Mouse (Mus musculus): Measurements from ENCODE around the gene Tst. TPM values are rescaled to one million over a fixed set of nuclear protein-coding genes. Genes with fewer than 3 reads are reported as not detected.
A peak's percentile ranks its signal among the peaks of the same experiment; 100 is the strongest.

Gene Tst
- polyA plus RNA-seq, 1 experiment from 2014 or later: 17.0 TPM

DNA sequence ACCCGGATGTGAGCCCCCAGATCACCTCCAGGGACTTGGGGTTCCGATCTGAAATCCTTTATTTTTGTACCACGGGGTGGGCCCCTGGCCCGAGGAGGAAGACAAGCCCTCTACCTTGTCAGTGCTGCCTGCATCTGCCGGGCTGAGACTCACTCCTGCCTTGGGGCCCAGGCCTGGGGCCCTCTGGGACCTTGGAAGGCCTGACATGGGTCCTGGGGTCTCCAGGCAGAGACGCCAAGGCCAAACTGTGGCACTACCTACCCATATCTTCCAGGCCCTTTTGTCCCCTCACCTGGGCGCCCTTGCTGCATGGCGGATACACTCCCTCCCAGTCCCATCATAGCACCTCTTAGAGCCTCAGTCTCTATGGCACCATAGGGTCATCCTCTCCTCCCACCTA, 32.8 kb upstream of the Tst start:
- Histone ChIP-seq H3K9me3 (no peaks in the 10 kb centered on the region), H3K27ac (no peak overlapping the region), H3K9ac (peak overlapping the region; percentile 51; the same call in 1 of the 2 replicates), H3K4me3 (no peak overlapping the region), H3K4me1 (replicated peaks) (peaks cover 63% of the 10 kb centered on the region), H3K4me2 (no peak overlapping the region), H3K36me3 (peaks cover 33% of the 10 kb centered on the region), H3K27me3 (0 out of 2 replicates have a peak, but pooled peaks cover 10% of the 10 kb centered on the region)
- WGBS: 53% methylated on average over 8 of the region's 8 CpGs
- ATAC-seq (ENCODE audit: low FRiP score): no peak

DNA sequence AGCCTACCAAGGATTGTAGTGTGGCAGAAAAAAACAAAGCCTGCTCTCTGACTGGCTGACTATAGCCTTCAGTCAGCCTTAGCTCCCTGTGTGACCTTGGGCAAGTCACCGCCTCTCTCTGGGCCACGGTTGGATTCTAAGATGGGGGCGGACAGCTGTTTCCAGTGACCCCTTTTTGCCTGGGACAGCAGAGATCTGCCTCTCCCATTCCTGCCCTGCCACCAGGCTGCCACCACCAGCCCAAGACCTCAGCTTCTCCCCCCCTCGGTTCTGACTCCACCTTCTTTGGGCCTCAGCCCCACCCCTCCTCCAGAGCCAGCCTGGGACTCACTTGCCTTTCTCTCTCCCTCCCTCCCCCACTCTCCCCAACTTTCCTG, 32.3 kb upstream of the Tst start:
- H3K9ac ChIP-seq: no peak overlapping the region
- H3K4me1 ChIP-seq (replicated peaks): peaks cover 60% of the 10 kb centered on the region
- no peak overlapping the region for H3K27ac ChIP-seq
- H3K27me3 ChIP-seq: 0 out of 2 replicates have a peak, but pooled peaks cover 10% of the 10 kb centered on the region
- no peaks in the 10 kb centered on the region for H3K9me3 ChIP-seq
- ATAC-seq (ENCODE audit: low FRiP score): no peak
- no peak overlapping the region for H3K4me3 ChIP-seq
- WGBS: 44% methylated on average over 4 of the region's 4 CpGs
- H3K4me2 ChIP-seq: no peak overlapping the region
- peaks cover 38% of the 10 kb centered on the region for H3K36me3 ChIP-seq

DNA sequence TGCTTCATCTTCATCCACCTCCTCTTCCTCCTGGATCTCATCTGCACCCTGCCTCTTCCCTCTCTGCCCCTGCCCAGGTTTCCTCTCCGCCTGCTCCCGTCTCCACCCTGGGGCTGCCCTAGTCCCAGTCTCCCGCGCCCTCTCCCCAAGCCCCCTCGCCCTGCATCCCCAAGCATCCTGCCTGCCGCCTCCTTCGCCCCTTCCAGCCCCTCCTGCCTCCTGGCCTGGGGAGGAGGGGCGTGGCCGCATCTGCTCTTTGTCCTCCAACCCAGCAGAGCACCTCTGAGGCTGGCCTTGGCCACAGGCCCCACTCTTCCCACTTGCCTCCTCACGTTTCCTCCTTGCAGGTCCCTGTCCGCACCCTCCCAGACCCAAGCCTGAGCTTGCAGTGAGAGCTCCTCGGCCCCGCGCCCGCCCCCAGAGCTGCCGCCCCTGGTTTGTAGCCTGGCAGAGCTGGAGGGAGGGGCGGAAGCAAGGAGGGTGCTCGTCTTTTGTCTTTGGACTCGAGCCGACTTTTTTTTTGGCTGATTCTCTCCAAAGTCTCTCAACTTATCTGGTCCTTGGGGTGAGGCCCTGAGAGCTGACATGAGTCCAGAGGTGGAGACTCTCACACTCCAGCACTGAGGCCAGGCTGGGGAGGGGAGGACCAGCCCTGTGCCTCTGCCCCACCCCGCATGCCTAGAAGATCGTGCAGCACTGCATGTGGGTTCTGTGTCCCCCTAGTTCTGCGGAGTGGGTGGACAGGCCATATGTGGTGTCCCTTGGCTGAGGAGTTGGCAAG, 31.7 kb upstream of the Tst start:
- H3K4me2 ChIP-seq: peak overlapping the region; percentile 51
- no peak for ATAC-seq (ENCODE audit: low FRiP score)
- peak overlapping the region; percentile 79 for H3K27ac ChIP-seq
- 0 out of 2 replicates have a peak, but pooled peaks cover 10% of the 10 kb centered on the region for H3K27me3 ChIP-seq
- no peak overlapping the region for H3K4me3 ChIP-seq
- 15% methylated on average over 23 of the region's 23 CpGs for WGBS
- H3K9me3 ChIP-seq: no peaks in the 10 kb centered on the region
- H3K9ac ChIP-seq: peak overlapping the region; percentile 71
- H3K36me3 ChIP-seq: peaks cover 41% of the 10 kb centered on the region
- peaks cover 60% of the 10 kb centered on the region for H3K4me1 ChIP-seq (replicated peaks)

DNA sequence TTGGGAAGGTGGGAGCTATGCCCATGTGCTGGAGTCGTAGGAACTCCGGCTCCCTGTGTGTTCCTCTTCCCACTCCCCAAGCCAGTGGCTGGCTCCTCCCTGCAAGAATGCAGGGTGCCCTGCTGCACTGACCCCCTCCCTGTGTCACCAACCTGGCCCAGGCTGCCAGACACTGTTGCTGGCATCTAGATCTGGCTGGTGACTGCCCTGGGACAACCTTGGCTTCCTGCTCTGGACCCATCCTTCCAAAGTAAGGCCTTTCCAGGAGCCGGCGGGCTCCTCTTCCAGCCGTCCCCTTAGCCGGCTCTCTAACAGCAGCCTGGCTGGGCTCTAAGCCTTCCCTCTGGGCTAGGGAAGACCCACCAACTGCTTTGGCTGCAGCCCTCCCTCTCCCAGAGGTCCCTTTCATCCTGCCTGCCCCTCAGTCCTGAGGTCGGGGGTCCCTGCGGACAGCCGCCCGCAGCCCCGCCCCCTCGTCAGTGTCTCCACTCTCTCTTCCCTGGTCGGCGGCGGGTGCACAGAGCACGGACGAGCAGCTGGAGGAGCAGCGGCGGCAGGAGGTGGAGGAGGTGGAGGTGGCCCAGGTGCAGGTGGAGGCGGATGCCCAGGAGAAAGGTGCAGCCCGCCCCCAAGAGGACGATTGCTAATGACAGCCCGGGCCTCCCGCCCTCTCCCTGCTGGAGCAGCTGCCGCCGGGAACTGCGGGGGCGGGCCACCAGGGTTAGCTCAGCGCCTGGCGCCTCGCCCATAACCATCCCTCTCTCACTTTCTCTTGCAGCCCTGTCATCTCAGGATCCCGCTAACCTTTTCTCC, 30.9 kb upstream of the Tst start:
- Histone ChIP-seq H3K27ac (peak overlapping the region; percentile 79), H3K4me3 (peak overlapping the region; percentile 19), H3K4me2 (peak overlapping the region; percentile 51), H3K4me1 (replicated peaks) (peaks cover 60% of the 10 kb centered on the region), H3K9me3 (no peaks in the 10 kb centered on the region), H3K27me3 (0 out of 2 replicates have a peak, but pooled peaks cover 10% of the 10 kb centered on the region), H3K9ac (peak overlapping the region; percentile 71), H3K36me3 (peaks cover 50% of the 10 kb centered on the region)
- ATAC-seq (ENCODE audit: low FRiP score): peak; percentile 57
- WGBS: 5% methylated on average over 32 of the region's 32 CpGs

DNA sequence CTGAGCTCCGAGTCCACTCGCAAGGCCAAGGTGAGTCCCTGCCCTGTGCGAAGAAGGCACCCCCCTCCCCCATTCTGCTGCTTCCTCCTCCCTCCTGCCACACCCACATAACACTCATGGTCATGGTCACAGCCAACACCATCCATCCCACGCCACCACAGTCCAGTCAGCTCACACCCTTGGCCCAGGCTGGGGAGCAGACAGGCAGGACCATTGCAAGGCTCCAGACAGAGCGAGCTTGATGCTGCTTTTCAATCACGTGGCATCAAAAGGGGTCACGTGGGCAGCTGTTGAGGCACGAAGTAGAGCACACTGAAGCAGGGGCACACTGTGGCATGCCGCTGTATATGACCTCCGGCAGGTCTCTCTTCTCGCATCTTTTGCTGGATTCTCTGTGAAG, 30.0 kb upstream of the Tst start:
- H3K27me3 ChIP-seq: 0 out of 2 replicates have a peak, but pooled peaks cover 10% of the 10 kb centered on the region
- H3K9ac ChIP-seq: peak overlapping the region; percentile 71; the same call in 1 of the 2 replicates
- H3K27ac ChIP-seq: no peak overlapping the region; the same call in 1 of the 2 replicates
- WGBS: 75% methylated on average over 11 of the region's 11 CpGs
- H3K4me3 ChIP-seq: no peak overlapping the region
- H3K9me3 ChIP-seq: no peaks in the 10 kb centered on the region
- no peak for ATAC-seq (ENCODE audit: low FRiP score)
- H3K36me3 ChIP-seq: peaks cover 57% of the 10 kb centered on the region
- no peak overlapping the region for H3K4me2 ChIP-seq
- peaks cover 64% of the 10 kb centered on the region for H3K4me1 ChIP-seq (replicated peaks)

DNA sequence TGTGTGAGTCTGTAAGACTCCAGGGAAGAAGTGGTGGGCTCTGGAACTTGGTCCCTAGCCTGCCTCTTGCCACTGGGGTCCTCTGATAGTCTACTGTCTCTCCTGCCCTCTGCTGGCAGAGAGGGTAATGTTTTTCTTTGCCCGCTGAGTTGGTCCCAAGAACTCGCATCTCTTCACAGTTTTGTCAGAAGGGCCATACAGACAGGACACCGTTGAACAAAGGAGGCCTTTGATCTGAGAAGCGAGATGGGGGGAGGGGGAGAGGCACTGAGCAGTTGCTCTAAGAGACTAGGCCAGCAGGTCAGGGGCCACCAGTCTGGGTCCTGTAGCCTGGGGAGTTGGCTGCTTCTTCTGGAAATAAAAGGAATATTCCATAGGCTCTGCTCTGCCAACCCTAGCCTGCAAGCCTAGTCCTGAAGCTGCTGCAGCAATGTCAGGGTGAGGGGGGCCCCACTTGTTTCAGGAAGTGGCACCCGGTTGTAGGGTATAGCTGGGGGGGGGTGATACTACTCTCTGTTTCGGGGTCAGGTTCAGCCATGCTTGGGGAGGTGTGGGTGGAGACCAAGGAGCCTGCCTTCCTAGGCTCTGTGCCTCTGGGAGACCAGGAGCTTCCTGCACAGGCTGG, 29.3 kb upstream of the Tst start:
- Histone ChIP-seq H3K27ac (no peak overlapping the region), H3K9me3 (no peaks in the 10 kb centered on the region), H3K4me1 (replicated peaks) (peaks cover 64% of the 10 kb centered on the region), H3K27me3 (0 out of 2 replicates have a peak, but pooled peaks cover 10% of the 10 kb centered on the region), H3K9ac (no peak overlapping the region), H3K4me3 (no peak overlapping the region), H3K4me2 (no peak overlapping the region), H3K36me3 (peaks cover 61% of the 10 kb centered on the region)
- no peak for ATAC-seq (ENCODE audit: low FRiP score)
- 23% methylated on average over 6 of the region's 6 CpGs for WGBS

DNA sequence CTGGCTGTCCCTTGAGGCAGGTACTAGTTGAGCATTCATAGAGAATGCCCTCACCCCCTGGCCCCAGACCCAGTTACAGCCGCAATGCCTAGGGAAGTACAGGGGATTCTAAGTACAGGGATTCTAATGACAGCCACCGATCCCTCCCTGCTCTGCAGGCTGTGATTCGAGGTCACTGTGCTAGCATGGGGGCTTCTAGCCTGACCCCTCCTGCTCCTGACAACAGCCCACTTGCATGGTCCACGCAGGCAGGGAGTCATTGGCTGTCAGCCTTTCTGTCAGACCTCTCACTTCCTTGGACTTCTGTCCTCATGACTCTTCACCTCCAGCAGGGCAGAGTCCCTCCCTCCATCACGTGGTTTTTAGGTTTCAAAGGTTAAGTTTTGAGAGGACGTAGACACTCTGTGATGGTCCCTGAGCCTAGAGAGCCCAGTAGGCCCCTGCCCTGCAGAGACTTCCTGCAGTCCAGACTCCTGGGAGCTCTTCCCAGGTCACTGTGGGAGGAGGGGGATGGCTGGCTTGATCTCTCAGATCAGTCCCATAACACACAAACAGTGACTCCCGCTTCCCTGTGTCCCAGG, 25.9 kb upstream of the Tst start:
- Histone ChIP-seq H3K4me1 (replicated peaks) (peaks cover 61% of the 10 kb centered on the region), H3K27me3 (0 out of 2 replicates have a peak, but pooled peaks cover 8% of the 10 kb centered on the region), H3K4me2 (no peak overlapping the region), H3K4me3 (no peak overlapping the region), H3K27ac (no peak overlapping the region), H3K9me3 (no peaks in the 10 kb centered on the region), H3K9ac (no peak overlapping the region), H3K36me3 (peaks cover 52% of the 10 kb centered on the region)
- no peak for ATAC-seq (ENCODE audit: low FRiP score)
- 79% methylated on average over 7 of the region's 7 CpGs for WGBS

DNA sequence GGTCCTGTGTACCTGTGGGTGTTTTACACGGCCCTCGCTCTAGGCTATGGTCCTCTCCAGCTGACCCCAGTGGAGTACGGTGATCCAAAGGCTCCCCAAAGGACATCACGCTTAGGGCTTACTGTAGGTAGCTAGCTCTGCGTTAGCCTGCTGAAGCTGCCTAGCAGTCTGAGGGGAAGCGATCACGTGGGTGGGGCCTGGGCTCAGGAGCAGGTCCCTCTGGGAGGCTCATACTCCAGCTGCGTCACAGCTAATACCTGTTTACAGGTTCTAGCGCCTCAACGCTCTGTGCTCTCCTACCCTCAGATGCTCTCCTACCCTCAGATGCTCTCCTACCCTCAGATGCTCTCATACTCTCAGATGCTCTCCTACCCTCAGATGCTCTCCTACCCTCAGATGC, 25.2 kb upstream of the Tst start:
- Histone ChIP-seq H3K27me3 (0 out of 2 replicates have a peak, but pooled peaks cover 8% of the 10 kb centered on the region), H3K9me3 (no peaks in the 10 kb centered on the region), H3K4me3 (no peak overlapping the region), H3K9ac (no peak overlapping the region; the same call in 1 of the 2 replicates), H3K4me2 (no peak overlapping the region), H3K4me1 (replicated peaks) (peaks cover 53% of the 10 kb centered on the region), H3K36me3 (peaks cover 49% of the 10 kb centered on the region), H3K27ac (no peak overlapping the region)
- 89% methylated on average over 10 of the region's 10 CpGs for WGBS
- no peak for ATAC-seq (ENCODE audit: low FRiP score)

DNA sequence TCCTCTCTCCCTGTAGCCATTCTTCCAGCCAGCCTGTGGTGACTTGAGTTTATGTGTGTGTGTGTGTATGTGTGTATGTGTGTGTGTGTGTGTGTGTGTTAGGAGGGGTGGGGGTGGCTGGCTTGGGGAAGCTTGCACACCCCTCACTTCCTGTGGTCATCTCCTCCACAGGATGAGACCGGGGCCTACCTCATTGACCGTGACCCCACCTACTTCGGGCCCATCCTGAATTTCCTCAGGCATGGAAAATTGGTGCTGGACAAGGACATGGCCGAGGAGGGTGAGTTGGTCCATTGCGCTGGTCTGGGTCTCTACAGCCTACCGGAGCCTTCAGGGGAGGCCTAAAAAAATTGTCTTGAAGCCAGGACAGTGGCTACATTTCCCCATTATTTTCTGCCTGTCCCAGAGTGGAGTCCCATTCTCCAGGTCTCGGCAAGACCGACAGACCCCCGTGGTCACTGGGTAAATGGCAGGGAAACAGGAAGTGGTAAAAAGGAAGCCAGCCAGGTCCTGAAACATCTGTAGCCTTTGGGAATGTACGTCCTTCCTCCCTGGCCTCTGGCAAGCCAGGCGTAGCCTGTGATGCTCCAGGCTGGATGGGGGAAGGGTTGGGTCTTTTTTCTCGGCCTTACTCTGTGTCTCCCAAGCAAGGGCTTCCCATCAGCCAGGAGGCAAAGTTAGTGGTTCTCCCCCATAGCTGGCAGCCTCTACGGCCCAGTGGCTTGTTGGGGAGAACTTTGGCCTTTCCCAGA, 24.3 kb upstream of the Tst start:
- no peaks in the 10 kb centered on the region for H3K9me3 ChIP-seq
- H3K27ac ChIP-seq: peak overlapping the region; percentile 81; the same call in 1 of the 2 replicates
- peak overlapping the region; percentile 89 for H3K4me2 ChIP-seq
- peak overlapping the region; percentile 96 for H3K9ac ChIP-seq
- ATAC-seq (ENCODE audit: low FRiP score): no peak
- 82% methylated on average over 13 of the region's 13 CpGs for WGBS
- peak overlapping the region; percentile 89 for H3K4me3 ChIP-seq
- H3K36me3 ChIP-seq: peaks cover 40% of the 10 kb centered on the region
- 0 out of 2 replicates have a peak, but pooled peaks cover 5% of the 10 kb centered on the region for H3K27me3 ChIP-seq
- H3K4me1 ChIP-seq (replicated peaks): peaks cover 45% of the 10 kb centered on the region

DNA sequence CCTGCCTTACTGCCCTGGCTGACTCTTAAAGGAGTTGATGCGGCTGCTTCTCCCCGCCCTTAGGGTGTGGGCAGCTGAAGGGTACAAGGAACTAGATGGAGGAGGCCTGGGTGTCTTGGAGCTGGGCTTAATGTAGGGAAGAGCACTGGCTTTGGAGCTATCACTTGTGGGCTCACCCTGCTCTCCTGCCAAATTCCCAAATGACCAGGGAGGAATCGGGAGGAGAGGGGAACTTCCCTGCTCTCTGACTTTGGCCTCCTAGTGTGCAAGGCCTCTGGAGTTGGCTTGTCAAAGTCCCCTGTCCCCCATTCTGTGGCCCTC, 23.4 kb upstream of the Tst start:
- WGBS: 0% methylated on average over 3 of the region's 3 CpGs
- H3K27ac ChIP-seq: peak overlapping the region; percentile 81
- ATAC-seq (ENCODE audit: low FRiP score): no peak
- H3K4me2 ChIP-seq: peak overlapping the region; percentile 89
- peaks cover 36% of the 10 kb centered on the region for H3K4me1 ChIP-seq (replicated peaks)
- H3K9me3 ChIP-seq: no peaks in the 10 kb centered on the region
- H3K4me3 ChIP-seq: peak overlapping the region; percentile 89
- H3K36me3 ChIP-seq: peaks cover 34% of the 10 kb centered on the region
- peaks cover 13% of the 10 kb centered on the region; the same call in 1 of the 2 replicates for H3K27me3 ChIP-seq
- H3K9ac ChIP-seq: peak overlapping the region; percentile 96

DNA sequence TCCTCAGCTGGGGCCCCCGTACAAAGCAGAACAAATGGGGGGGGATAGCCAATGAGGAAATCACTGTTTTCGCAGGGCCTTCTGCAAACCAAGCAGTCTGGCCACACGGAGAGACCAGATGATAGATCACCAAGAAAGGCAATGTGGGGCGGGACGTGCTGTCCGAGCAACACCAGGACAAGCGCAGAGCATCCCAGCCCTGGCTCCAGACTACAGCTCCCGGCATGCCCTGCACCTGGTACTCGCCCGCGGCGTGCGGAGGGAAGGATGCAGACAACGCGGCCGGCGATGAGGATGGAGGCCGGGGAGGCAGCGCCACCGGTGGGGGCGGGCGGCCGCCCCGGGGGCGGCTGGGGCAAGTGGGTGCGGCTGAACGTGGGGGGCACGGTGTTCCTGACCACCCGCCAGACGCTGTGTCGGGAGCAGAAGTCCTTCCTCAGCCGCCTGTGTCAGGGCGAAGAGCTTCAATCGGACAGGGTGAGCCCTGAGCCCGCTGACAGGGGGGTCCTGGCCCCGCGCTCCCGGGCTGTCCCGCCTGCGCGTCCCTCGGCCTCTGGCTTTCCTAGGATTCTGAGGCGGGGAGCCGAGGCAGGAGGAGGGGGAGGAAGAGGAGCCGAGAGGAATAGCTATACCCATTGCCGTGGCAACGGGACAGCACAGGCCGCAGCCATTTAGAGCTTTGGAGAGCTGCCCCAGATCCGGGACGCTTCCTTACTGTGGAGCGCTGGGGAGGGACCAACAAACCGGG, 22.9 kb upstream of the Tst start, which contains the start of gene Kctd17:
TSS of gene Kctd17 (plus strand) at position 174 of the 748 bp plus-strand sequence.
- Histone ChIP-seq H3K9me3 (no peaks in the 10 kb centered on the region), H3K4me2 (peak within 1 kb of the TSS; percentile 89), H3K36me3 (peaks cover 29% of the 10 kb centered on the region), H3K9ac (peak within 1 kb of the TSS; percentile 96), H3K27me3 (peaks cover 17% of the 10 kb centered on the region; the same call in 1 of the 2 replicates), H3K27ac (peak within 1 kb of the TSS; percentile 81), H3K4me3 (peak within 1 kb of the TSS; percentile 89), H3K4me1 (replicated peaks) (peaks cover 33% of the 10 kb centered on the region)
- under 1% methylated on average over 51 of the region's 52 CpGs for WGBS
- peak; percentile 92 for ATAC-seq (ENCODE audit: low FRiP score)

Data from hindbrain, embryonic 13.5 days (tissue).